Mouse (Mus musculus) lung, adult 18-20 months (tissue): ENCODE results near the gene Zfp57.
A peak's percentile ranks its signal among the peaks of the same experiment; 100 is the strongest.
"Not testable (repeated sequence)": the region's sequence is repeated elsewhere in the genome, so short reads cannot be mapped to it uniquely, and the experiment has no call there.

Experiments
- DNase-seq, 2 experiments: peaks; one replicate each; pipeline ENCODE4 v3.0.0; 2022; ENCODE audit warnings: mixed read lengths in 2 of 2

Gene Zfp57

GRCm38 (mm10) chr17:36997033-36997735 lies 3.8 kb upstream of the Zfp57 start:
- peak; percentile 83 to 87 for DNase-seq

DNA sequence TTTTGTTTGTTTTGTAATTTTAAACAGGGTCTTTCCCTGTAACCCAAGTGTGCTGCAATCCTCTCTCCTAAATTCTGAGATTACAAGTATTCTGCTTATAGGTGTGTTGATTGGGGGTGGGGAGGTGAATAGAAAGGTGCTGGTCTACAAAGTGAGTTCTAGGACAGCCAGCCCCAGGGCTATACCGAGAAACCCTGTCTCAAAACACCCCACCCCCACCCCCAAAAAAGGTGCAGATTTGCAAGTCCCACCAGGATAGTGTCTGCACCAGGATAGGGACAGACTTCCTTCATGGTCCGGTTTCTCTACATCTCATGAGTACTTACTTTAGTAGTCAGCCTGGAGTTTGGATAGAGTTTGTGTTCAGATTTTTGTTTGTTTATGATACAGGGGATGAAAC lies 2.5 kb upstream of the Zfp57 start:
- DNase-seq, result no peak

- peak; percentile 84 to 89 for DNase-seq
These were observed 1.7 kb downstream of the Zfp57 start for GRCm38 (mm10) chr17:37002364-37003330.

GRCm38 (mm10) chr17:37003366-37003765 lies 2.4 kb downstream of the Zfp57 start:
- no peak for DNase-seq

DNA sequence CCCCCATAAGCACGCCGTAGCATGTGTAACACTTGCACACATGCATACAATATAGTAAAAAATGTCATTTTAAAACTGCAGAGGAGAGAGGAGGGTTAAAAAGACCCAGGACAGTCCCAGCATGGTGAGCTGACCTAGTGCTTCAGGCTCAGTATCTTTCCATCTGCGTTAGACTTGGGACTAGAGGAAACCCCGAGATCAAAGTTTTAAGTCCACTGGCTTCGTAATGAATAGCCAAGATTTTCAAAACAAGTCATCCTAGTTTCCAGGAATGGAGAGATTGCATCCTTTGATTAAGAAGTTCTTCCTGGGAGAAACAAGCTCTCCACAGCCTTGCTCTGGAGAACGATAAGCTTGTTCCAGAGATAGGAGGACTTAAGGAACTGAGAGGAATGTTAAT lies 7.2 kb downstream of the Zfp57 start:
- DNase-seq, result no peak

- no peak for DNase-seq
These were observed 8.6 kb downstream of the Zfp57 start for GRCm38 (mm10) chr17:37009460-37010042.

GRCm38 (mm10) chr17:37011719-37012118 lies 10.8 kb downstream of the Zfp57 start:
- no peak for DNase-seq

- no peak for DNase-seq
These were observed 11.2 kb downstream of the Zfp57 start for GRCm38 (mm10) chr17:37012141-37012540.

DNA sequence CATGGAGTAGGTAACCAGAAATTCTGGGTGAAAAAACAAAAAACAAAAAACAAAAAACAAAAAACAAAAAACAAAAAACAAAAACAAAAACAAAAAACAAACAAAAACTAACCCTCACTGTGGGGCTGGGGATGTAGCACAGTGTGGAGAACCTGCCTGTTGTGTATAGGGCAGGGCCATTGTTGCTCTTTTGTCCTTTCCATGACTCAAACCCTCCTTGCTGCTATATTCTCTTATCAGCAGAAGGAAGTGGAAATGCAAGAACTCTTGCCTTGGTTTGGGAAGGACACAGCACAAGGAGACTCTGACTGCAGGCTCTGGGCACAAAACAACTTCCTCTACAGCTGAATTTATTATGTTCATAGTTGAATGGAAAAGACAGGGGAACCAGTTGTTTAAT lies 15.4 kb downstream of the Zfp57 start:
- DNase-seq, result no peak

DNA sequence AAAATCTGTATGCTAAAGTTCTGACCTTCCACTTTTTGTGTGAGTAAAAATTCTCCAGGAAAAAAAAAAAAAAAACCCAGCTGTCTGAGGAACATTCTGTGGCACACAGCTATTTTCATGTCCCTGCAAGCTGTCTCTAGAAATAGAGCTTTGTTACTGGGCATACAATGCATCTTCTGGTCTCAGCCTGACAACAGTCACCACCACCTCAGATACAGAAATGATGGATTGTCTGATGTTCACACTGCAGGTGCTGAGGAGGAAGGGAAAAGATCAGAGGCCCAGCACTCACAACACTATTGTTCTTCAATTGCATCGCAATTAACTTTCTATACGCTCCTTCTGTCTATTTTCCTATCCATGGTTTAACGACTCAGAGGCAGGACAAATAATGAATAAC lies 17.4 kb downstream of the Zfp57 start:
- DNase-seq, result no peak

GRCm38 (mm10) chr17:37019242-37019641 lies 18.3 kb downstream of the Zfp57 start:
- not testable (repeated sequence) for DNase-seq

DNA sequence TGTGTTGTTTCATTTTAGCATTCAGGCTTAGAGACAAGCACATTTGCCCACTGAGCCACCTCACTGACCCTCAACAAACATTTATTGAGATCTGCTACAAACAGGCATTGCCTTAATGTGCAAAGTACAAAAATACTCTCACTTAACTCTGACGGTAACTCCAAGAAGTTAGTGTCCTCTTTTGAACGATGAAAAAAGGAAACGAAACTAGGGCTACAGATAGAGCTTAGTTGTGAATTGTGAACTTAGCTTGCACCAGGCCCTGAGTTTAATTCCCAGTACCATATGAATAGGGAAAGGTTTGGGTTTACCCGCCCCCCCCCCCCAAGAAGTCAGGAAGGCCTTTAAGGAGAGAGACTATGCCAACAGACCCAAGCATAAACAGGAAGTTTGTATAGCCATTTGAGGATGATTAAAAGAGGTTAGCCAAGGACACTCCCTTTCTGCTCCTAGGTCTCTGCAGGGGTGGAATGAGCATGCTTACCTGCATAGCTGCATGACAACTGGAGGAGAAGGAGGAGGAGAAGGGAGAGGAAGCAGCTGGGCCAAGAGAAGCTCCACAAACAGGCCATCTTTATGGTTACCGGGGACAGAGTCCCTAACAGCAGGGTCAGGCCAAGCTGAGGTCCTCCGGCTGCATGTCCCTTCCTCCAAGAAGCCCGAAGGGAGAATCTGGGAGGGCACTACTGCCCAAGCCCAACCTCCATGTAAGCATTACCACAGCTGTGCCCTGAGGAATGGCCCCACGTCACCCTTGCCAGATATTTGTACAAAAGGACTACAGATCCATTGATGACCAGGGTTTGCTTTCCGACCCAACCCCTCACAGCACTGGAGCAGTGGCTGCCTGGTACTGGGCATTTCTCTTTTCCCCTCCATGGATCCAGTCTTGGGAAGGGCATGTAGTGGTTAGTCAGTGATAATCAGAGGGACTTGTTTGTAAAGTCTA lies 21.9 kb downstream of the Zfp57 start, which contains the start of gene Mog:
TSS of gene Mog (minus strand) at position 771 of the 949 bp plus-strand sequence.
- no peak for DNase-seq

- DNase-seq, result no peak
These were observed 25.5 kb downstream of the Zfp57 start for GRCm38 (mm10) chr17:37026425-37026824.

DNA sequence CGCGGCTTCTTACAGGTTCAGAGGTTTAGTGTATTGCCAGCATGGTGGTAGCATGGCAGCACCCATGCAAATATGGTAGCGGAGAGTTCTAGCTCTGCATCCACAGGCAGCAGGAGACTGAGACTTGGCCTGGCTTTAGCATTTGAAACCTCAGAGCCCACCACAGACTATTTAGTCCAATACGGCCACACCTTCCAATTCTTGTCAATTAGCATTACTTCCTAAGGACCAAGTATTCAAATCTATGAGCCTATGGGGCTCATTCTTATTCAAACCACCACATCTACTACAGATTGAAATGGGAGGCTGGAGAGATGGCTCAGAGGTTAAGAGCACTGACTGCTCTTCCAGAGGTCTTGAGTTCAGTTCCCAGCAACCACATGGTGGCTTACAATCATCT lies 26.5 kb downstream of the Zfp57 start:
- no peak for DNase-seq

DNA sequence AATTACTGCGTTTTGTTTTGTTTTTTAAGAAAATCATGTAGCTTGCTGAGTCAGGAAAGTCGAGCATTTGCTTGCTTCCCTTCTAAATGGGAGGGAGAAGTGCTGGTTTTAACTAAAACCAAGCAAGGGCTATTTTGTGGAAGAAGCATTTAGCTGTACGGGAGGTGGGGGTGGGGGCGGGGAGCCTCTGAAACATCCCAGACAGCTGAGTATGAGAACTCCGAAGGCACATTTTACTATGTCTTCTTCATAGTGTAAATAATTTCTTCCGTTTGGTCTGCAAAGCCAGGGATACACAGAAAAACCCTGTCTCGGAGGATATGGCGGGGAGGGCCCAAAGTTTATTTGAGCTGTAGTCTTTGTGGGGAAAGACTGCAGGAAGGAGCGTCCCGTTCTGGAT lies 27.2 kb downstream of the Zfp57 start:
- no peak for DNase-seq

GRCm38 (mm10) chr17:37028683-37029120 lies 27.7 kb downstream of the Zfp57 start:
- peak; percentile 88 to 90 for DNase-seq

- DNase-seq, result no peak
These were observed 28.2 kb downstream of the Zfp57 start for GRCm38 (mm10) chr17:37029162-37029561.

GRCm38 (mm10) chr17:37039127-37039894 lies 38.3 kb downstream of the Zfp57 start:
- DNase-seq, result no peak

DNA sequence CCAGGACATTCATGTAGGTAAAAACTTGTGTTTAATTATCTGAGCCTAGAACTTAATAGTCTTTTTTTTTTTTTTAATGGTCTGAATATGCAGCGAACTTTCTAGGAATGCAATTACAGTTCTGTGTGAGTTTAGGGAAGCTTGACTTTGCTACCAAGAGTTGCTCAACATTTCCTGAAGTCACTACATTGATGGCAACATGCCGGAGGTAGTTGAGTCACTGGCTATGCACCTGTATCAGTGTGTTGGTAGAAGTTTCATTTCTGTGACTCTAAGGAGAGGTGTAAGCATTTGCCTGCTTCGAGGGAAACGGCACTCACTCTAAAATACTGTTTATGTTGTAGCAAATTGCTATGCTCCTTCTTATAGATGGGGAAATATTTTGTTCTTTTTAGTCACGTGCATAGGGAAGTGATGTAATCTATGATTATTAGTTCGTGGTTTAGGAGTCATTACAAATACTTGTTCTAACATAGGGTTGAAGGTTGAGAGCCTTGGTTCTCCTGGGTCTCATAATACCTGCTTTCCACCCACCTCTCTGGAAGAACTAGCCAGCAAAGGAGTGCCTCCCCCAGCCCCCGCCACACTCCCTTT lies 43.8 kb downstream of the Zfp57 start:
- DNase-seq, result peak; percentile 37 to 58

DNA sequence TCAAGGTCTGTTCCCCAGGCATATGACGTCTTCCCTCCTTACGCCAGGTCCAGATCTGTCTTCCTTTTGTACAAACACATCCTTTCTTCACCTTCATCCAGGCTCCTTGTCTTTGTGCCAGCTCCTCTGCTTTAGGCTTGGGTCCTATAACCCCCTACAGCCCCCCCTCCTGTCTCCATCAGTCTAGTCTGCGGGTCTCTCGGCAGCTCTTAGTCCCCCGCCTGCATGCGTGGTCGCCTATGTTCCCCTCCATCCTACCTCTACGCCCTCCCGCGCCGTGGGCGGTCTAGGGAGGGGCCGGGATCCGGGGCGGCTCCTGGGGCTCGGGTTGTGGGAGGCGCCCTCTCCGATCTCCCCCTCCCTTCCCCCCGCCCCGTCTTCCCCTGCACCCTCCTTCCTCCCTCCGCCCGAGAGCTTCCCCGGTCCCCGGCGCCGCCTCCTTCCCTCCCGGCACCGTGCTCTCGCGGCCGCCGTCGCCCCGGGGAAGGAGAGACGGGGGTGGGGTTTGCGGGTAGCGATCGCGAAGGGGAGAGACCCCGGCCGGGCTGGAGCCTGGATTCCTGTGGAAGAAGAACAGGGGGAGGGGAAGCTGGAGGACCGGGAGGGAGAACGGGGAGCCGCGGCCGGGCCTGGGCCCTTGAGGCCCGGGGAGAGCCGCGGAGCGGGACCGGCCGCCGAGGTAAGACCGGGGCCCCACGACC lies 44.8 kb downstream of the Zfp57 start, which contains the start of gene Gabbr1:
TSS of gene Gabbr1 (plus strand) at position 356 of the 701 bp plus-strand sequence.
- DNase-seq, result peak; percentile 85 to 89
